Mouse (Mus musculus): ENCODE data around the gene Fam178b. TPM values are rescaled to one million over a fixed set of nuclear protein-coding genes. Genes with fewer than 3 reads are reported as not detected.

Gene Fam178b
- total and polyA plus RNA-seq, 2 experiments from 2014 or later, result 0.41 TPM; not detected in 1

- Histone ChIP-seq H3K9ac (replicated peaks; ENCODE audit: low read length) (no peak overlapping the region), H3K27me3 (ENCODE audit: insufficient read depth, low read length) (no peaks in the 10 kb centered on the region), H3K9me3 (ENCODE audit: low read length) (no peaks in the 10 kb centered on the region), H3K4me2 (ENCODE audit: low read depth, low read length) (no peak overlapping the region), H3K27ac (no peak overlapping the region), H3K36me3 (ENCODE audit: insufficient read depth, low read length) (no peaks in the 10 kb centered on the region), H3K4me1 (ENCODE audit: insufficient read depth, low read length) (0 out of 2 replicates have a peak, but pooled peaks cover 3% of the 10 kb centered on the region), H3K4me3 (ENCODE audit: low read length) (no peak overlapping the region)
- DNase-seq (ENCODE audit: low spot score) (no peak), ATAC-seq (no peak)
- WGBS, result 72% methylated on average over 12 of the region's 12 CpGs
- TF ChIP-seq CTCF (IDR thresholded peaks at IDR 0.05; ENCODE audit: low read depth), result no peak
Measured at GRCm38 (mm10) chr1:36604254-36605156, 78.5 kb downstream of the Fam178b start.

- ATAC-seq (peak; percentile 57), DNase-seq (ENCODE audit: low spot score) (peak; percentile 74)
- TF ChIP-seq CTCF (IDR thresholded peaks at IDR 0.05; ENCODE audit: low read depth), result no peak
- H3K4me1 ChIP-seq (ENCODE audit: insufficient read depth, low read length), result 0 out of 2 replicates have a peak, but pooled peaks cover 3% of the 10 kb centered on the region
- no peaks in the 10 kb centered on the region for H3K27me3 ChIP-seq (ENCODE audit: insufficient read depth, low read length)
- H3K9ac ChIP-seq (replicated peaks; ENCODE audit: low read length), result no peak overlapping the region
- H3K36me3 ChIP-seq (ENCODE audit: insufficient read depth, low read length), result no peaks in the 10 kb centered on the region
- H3K9me3 ChIP-seq (ENCODE audit: low read length), result no peaks in the 10 kb centered on the region
- peak overlapping the region; percentile 56; the same call in 1 of the 2 replicates for H3K27ac ChIP-seq
- H3K4me3 ChIP-seq (ENCODE audit: low read length), result no peak overlapping the region
- H3K4me2 ChIP-seq (ENCODE audit: low read depth, low read length), result no peak overlapping the region
- WGBS, result 34% methylated on average over 9 of the region's 9 CpGs
Measured at GRCm38 (mm10) chr1:36603361-36603760, 79.6 kb downstream of the Fam178b start.

- TF ChIP-seq CTCF (IDR thresholded peaks at IDR 0.05; ENCODE audit: low read depth), result no peak
- H3K4me1 ChIP-seq (ENCODE audit: insufficient read depth, low read length), result 0 out of 2 replicates have a peak, but pooled peaks cover 3% of the 10 kb centered on the region
- ATAC-seq (no peak), DNase-seq (ENCODE audit: low spot score) (no peak)
- WGBS, result 68% methylated on average over 4 of the region's 4 CpGs
- no peaks in the 10 kb centered on the region for H3K36me3 ChIP-seq (ENCODE audit: insufficient read depth, low read length)
- H3K4me2 ChIP-seq (ENCODE audit: low read depth, low read length), result no peak overlapping the region
- no peak overlapping the region for H3K4me3 ChIP-seq (ENCODE audit: low read length)
- H3K9ac ChIP-seq (replicated peaks; ENCODE audit: low read length), result no peak overlapping the region
- no peak overlapping the region for H3K27ac ChIP-seq
- no peaks in the 10 kb centered on the region for H3K9me3 ChIP-seq (ENCODE audit: low read length)
- no peaks in the 10 kb centered on the region for H3K27me3 ChIP-seq (ENCODE audit: insufficient read depth, low read length)
Measured at GRCm38 (mm10) chr1:36602271-36602670, 80.7 kb downstream of the Fam178b start.

- no peaks in the 10 kb centered on the region for H3K27me3 ChIP-seq (ENCODE audit: insufficient read depth, low read length)
- no peaks in the 10 kb centered on the region for H3K36me3 ChIP-seq (ENCODE audit: insufficient read depth, low read length)
- ATAC-seq, result no peak
Measured at GRCm38 (mm10) chr1:36598411-36598810, 84.6 kb downstream of the Fam178b start.

GRCm38 (mm10) chr1:36596114-36596513 is 86.9 kb downstream of the Fam178b start:
- Histone ChIP-seq H3K4me1 (ENCODE audit: insufficient read depth, low read length) (peaks cover 4% of the 10 kb centered on the region; the same call in 1 of the 2 replicates), H3K27ac (peak overlapping the region; percentile 62; the same call in 1 of the 2 replicates), H3K36me3 (ENCODE audit: insufficient read depth, low read length) (no peaks in the 10 kb centered on the region), H3K4me2 (ENCODE audit: low read depth, low read length) (no peak overlapping the region), H3K9me3 (ENCODE audit: low read length) (no peaks in the 10 kb centered on the region), H3K9ac (replicated peaks; ENCODE audit: low read length) (no peak overlapping the region), H3K27me3 (ENCODE audit: insufficient read depth, low read length) (no peaks in the 10 kb centered on the region), H3K4me3 (ENCODE audit: low read length) (no peak overlapping the region)
- 13% methylated on average over 4 of the region's 4 CpGs for WGBS
- DNase-seq (ENCODE audit: low spot score), result peak; percentile 90
- TF ChIP-seq CTCF (IDR thresholded peaks at IDR 0.05; ENCODE audit: low read depth), result no peak
- ATAC-seq, result peak; percentile 92

More at GRCm38 (mm10) chr1:36598411-36598810, 84.6 kb downstream of the Fam178b start:
- no peak overlapping the region for H3K4me2 ChIP-seq (ENCODE audit: low read depth, low read length)
- H3K9ac ChIP-seq (replicated peaks; ENCODE audit: low read length), result no peak overlapping the region
- 0 out of 2 replicates have a peak, but pooled peaks cover 3% of the 10 kb centered on the region for H3K4me1 ChIP-seq (ENCODE audit: insufficient read depth, low read length)
- no peak for TF ChIP-seq CTCF (IDR thresholded peaks at IDR 0.05; ENCODE audit: low read depth)
- H3K4me3 ChIP-seq (ENCODE audit: low read length), result no peak overlapping the region
- no peaks in the 10 kb centered on the region for H3K9me3 ChIP-seq (ENCODE audit: low read length)
- DNase-seq (ENCODE audit: low spot score), result no peak
- 71% methylated on average over 2 of the region's 2 CpGs for WGBS
- H3K27ac ChIP-seq, result no peak overlapping the region

GRCm38 (mm10) chr1:36595167-36595931 is 87.6 kb downstream of the Fam178b start:
- WGBS, result 42% methylated on average over 10 of the region's 10 CpGs
- peak; percentile 18; the same call in 1 of the 2 replicates for TF ChIP-seq CTCF (IDR thresholded peaks at IDR 0.05; ENCODE audit: low read depth)
- peak; percentile 45 for DNase-seq (ENCODE audit: low spot score)

More at GRCm38 (mm10) chr1:36595167-36595931, 87.6 kb downstream of the Fam178b start:
- Histone ChIP-seq H3K4me2 (ENCODE audit: low read depth, low read length) (no peak overlapping the region), H3K9ac (replicated peaks; ENCODE audit: low read length) (no peak overlapping the region), H3K4me1 (ENCODE audit: insufficient read depth, low read length) (peaks cover 11% of the 10 kb centered on the region; the same call in 1 of the 2 replicates), H3K27me3 (ENCODE audit: insufficient read depth, low read length) (no peaks in the 10 kb centered on the region), H3K4me3 (ENCODE audit: low read length) (no peak overlapping the region), H3K27ac (peak overlapping the region; percentile 48; the same call in 1 of the 2 replicates), H3K36me3 (ENCODE audit: insufficient read depth, low read length) (no peaks in the 10 kb centered on the region), H3K9me3 (ENCODE audit: low read length) (no peaks in the 10 kb centered on the region)
- ATAC-seq, result peak; percentile 72
